Mouse (Mus musculus) stomach, postnatal 0 days (tissue): Measurements from ENCODE around the gene Flnc.

ENCODE experiments used
- CTCF ChIP-seq: IDR thresholded peaks from 2 replicates; pipeline ENCODE4 v1.5.1; 2016; ENCODE audit warnings: antibody characterized with exemption, low read depth, mild to moderate bottlenecking, moderate library complexity
- EP300 ChIP-seq: optimal IDR thresholded peaks from 2 replicates; pipeline ENCODE3; 2016; ENCODE audit warnings: antibody characterized with exemption

DNA sequence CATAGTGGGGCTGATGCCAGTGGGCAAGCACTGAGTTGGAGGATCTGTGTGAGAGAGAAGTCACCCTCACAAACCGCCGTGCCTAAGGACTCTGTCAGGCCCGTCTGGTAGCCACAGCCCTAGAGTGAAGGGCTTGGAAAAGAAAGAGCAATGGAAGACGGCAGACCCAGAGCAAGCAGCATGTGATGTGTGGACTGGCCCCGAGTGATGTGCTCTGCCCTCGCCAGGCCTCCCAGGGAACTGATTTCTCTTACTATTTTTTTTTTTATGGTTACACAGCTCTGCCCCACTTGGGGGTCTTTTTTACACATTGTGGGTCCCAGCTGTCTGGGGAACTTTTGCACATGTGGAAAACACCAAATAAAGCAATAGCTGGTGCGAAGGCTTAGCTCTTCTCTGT lies 28.4 kb downstream of the Flnc start:
- peak; percentile 25; the same call in 1 of the 2 replicates for TF ChIP-seq CTCF
- TF ChIP-seq EP300, result no peak
